Mouse (Mus musculus): Measurements from ENCODE around the gene Slc25a48.

Slc25a48 gene

DNA sequence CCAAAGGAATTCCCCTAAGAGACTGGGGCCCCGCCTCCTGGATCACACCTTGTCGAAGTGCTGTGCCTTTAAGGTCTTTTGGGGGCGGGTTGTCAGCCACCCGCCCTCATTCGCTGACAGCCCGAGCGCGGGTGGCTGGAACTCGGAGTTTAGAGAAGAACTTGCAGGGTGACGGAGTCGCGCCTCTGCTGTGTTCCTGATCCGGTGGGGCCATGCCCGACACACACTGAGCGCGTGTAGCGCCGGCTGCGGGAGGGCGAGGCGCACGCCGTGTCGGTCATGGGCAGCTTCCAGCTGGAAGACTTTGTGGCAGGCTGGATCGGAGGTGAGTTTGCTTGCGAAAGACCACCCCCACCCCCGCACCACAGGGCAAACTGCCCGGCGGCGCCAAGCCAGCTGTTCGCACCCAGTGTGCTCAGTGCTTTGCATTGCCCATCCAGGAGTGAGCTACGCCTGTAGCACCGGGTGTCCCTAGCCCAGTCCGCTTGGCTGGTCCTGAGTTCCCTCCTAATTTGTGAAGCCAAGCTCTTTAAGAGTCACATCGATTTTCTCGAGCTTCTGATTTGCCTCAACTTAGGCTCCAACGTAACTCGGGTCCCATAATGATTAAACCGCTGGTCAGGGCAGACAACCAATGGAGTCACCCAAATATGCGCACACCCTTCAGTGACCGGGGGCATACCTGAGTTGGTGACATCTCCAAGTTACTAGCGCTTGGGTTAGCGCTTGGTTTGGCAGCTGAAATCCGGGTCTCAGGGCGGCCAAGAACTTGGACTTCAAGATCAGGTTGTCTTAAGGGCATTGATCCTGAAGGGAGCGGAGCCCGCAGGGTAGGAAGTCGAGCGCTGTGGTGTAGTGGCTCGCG lies at the start of gene Slc25a48:
Gene Slc25a48, plus strand, starts transcription at position 145 of the 865 bp plus-strand sequence.
- no peak for DNase-seq (ENCODE audit: low read depth, low spot score)

DNA sequence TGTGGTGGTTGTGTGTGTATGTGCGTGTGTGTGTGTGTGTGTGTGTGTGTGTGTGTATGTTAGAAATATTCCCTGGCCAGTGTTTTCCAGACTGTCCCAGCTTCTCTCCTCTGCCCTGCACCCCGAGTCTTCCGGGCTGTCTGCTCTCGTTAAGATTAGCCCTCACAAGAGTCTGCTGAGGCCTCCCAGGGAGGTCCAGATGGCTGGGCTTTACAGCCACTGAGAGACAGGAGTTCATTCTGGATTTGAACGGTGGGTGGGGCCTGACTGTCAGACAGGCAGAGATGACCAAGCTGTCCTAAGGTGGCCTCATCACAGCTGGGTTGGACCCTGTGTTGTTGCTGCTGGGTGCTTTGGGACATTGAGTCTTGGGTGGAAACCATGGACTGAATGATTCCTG lies 40.6 kb upstream of the Slc25a48 start:
- DNase-seq (ENCODE audit: low read depth, low spot score), result no peak

GRCm38 (mm10) chr13:56401186-56401585 lies 37.0 kb upstream of the Slc25a48 start:
- no peak for DNase-seq (ENCODE audit: low read depth, low spot score)

DNA sequence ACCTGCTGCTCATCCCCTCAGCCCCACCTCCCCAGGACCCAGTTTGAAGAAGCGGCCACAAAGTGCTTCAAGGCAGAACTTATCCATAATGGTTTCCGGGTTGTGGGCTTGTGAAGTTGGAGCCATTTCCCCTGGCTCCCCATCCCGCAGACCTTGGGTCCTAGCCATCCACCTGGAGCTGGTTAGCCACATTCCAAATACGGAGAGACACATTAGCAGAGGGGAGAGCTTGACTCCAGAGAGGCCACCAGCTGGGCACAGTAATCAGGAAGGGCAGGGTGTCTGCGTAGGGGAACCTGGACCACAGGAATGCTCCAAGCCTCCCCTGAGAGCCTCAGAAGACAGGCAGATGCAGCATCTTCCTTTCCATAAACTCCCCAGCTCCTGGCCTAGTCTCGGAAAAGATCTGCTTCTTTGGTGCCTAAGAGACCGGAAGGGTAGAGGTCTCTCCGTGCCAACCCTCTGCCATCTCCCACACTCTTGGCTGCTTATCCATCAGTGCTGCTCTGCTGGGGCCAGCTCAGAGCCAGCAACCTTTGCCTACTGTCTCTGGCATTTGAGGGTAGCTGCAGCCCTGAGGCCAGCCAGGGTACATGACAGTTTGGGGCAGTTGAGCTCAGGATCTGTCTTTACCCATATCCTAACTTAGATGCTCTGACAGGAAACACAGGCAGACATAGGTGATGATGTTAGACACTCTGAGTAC lies 34.6 kb upstream of the Slc25a48 start:
- DNase-seq (ENCODE audit: low read depth, low spot score), result peak; percentile 29

- no peak for DNase-seq (ENCODE audit: low read depth, low spot score)
Observed at GRCm38 (mm10) chr13:56404511-56405140, 33.5 kb upstream of the Slc25a48 start.

DNA sequence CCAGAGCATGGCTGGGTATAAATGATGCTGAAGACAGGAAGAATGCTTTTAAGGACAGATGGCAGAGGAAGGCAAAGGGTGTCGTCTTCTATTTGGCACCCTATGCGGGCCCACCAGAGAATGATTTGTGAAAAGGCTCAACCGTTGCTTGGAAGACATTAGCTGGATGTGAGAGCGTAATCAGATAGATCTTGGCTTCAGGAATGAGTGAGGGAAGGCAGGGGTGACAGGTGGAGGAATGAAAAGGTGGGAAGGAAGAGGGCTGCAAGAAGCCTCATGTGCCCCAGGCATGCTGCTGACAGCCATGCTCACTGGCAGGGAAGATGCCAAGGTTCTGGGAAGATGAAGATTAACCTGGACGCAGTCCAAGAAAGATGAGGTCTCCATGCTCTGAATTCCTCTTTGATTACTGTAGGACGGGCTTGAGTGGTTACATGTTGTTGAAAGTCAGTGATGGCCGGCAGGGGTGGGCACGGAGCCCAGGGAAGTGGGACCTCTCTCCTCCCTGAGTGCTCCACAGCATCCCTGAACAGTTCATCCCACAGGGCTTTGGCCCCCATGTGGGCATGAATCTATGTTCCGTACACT lies 25.8 kb upstream of the Slc25a48 start:
- no peak for DNase-seq (ENCODE audit: low read depth, low spot score)

- DNase-seq (ENCODE audit: low read depth, low spot score), result no peak
Observed at GRCm38 (mm10) chr13:56418685-56419483, 19.3 kb upstream of the Slc25a48 start.

DNA sequence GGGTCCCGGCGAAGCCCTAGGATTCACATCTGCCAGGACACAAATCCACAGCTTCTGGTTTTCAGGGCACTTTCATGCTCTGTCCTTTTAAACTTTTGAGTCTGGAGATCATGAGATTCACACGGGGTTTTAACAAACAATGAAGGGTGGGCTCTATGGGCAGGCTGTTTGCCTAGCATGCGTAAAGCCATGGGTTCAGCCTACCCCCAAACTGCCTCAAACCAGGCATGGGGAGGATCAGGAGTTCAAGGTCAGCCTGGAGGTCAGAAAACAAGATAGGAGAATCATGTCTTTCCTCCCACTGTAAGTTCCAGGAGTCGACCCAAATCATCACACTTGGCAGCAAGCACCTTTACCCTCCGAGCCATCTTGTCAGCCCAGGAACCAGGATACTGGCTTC lies 18.6 kb upstream of the Slc25a48 start:
- no peak for DNase-seq (ENCODE audit: low read depth, low spot score)

DNA sequence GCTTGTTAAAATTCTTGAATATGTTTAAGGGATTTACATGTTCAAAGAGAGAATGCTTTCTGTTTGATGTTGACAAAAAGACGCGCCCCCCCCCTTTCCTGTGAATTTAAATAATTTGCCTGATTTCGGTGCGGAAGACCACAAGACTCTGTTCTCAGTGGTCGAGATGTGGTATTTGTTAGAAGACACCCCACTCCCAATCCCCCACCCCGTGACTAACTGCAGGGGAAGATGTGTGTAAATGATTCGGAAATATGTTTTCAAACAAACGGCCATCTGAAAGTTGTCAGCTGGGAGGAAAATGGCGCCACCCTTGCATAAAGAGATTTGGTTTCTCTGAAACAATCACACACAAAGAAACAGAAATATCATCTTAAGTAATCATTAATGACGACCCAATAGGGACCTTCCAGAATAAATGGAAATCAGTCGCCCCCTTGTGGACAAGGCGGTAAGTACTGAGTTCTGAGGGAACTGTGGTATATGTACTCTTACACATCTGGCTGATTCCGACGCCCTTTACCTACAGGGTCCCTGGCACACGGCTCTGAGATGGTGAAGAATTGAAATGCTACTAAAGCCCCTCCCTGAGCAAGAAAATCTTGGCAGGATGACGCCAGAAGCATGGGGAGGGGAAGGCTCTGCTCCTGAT lies 16.0 kb upstream of the Slc25a48 start:
- DNase-seq (ENCODE audit: low read depth, low spot score), result peak; percentile 88

GRCm38 (mm10) chr13:56425931-56426330 lies 12.2 kb upstream of the Slc25a48 start:
- no peak for DNase-seq (ENCODE audit: low read depth, low spot score)

DNA sequence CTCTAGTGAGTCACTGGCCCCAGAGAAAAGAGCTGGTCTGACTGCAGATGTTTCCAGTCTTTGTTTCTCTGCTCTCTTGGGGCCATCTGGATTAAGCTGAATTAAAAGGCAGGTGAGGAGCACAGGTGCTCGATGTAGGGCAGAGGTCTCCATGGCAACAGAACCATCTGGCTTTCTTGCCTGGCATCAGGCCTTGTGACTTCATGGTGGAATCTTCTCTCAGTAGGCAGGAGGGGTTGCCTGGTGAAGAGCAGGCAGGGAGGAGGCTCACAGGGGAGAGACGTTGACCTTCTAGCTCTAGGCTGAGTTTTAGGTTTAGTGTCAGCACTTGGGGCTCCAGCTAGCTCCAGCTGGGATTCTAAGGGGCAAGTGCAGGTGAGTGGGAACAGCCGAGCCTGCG lies 11.8 kb upstream of the Slc25a48 start, which contains the start of gene Gm3045:
Gene Gm3045, plus strand, starts transcription at position 230 of the 400 bp plus-strand sequence.
- DNase-seq (ENCODE audit: low read depth, low spot score), result no peak

- peak; percentile 87 for DNase-seq (ENCODE audit: low read depth, low spot score)
Observed at GRCm38 (mm10) chr13:56428724-56429500, 9.2 kb upstream of the Slc25a48 start.

GRCm38 (mm10) chr13:56432496-56432895 lies 5.7 kb upstream of the Slc25a48 start:
- DNase-seq (ENCODE audit: low read depth, low spot score), result no peak

GRCm38 (mm10) chr13:56433466-56433865 lies 4.7 kb upstream of the Slc25a48 start:
- DNase-seq (ENCODE audit: low read depth, low spot score), result peak; percentile 84

GRCm38 (mm10) chr13:56434311-56434751 lies 3.8 kb upstream of the Slc25a48 start:
- DNase-seq (ENCODE audit: low read depth, low spot score), result no peak

DNA sequence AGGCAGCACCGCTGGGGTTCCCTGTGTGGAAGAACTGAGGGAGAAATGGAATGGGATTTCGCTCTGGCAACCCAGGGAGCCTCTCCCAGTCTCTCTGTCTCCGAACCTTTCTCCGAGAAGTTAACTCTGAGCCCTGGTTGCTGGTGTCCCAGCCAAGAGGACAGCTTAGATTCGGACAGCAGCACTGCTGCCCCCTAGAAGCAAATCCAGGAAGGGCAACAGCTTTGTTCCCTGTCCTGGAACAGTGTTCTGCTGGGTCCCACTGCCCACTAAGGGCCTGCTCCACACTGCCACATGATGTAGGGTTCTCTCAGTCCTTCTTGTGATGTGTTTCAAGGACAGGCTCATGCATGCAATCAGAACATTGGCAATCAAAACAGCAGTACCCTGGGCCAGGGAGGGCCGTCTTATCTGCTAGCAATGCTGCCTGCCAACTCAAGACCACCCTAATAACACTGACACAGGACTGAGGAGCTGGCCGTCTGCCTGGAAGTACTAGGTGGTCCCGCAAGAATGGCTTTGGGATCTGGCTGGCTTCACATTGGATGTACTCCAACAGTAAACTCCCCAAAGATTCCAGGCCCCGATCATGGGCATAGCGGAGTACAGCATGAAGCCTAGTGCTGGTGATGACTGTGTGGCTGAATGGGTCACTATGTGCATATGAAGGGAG lies 2.4 kb upstream of the Slc25a48 start:
- DNase-seq (ENCODE audit: low read depth, low spot score), result no peak

GRCm38 (mm10) chr13:56443411-56443810 lies 5.3 kb downstream of the Slc25a48 start:
- DNase-seq (ENCODE audit: low read depth, low spot score), result no peak

GRCm38 (mm10) chr13:56444112-56444511 lies 6.0 kb downstream of the Slc25a48 start:
- DNase-seq (ENCODE audit: low read depth, low spot score), result no peak

- DNase-seq (ENCODE audit: low read depth, low spot score), result no peak
Observed at GRCm38 (mm10) chr13:56444996-56445395, 6.8 kb downstream of the Slc25a48 start.
